ENCODE assay signal across 9 mouse cellular contexts in the genomic region with DNA sequence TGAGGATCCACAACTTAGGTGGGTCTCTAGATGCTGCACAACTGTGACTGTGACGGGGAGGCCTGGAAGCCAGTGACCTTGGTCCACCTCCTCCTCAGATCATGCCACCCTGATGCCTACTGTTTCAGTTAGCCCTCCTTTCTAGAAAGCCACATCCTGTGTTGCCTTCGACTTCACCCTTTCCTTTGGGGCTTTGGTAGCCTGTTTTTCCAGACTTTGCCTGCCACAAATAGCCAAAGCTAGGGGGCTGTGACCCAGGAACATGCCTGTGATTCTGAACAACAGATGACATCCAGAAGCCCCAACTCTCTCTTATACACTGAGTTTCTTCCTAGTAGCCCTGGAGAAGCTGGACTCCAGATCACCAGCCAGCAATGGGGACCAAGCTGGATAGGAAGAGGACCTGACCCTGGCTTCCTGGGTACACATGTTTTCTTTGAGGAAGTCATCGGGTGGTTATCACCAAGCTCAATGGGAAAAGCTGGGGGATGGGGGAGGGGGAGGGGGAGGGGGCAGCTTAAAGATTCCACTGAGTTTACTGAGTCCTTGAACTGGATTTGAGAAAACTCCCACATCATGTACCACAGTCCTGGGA. TPM values are rescaled to one million over a fixed set of nuclear protein-coding genes. Genes with fewer than 3 reads are reported as not detected.
DNase-seq lines count a peak whose midpoint lies in the region; ATAC-seq lines count a peak whose summit lies in the region.
"Had no signal": no experiment of that assay in that cellular context is flagged by ENCODE, and none has a peak within 500 bp of the region (broad histone marks: within the 10 kb centered on the region; RNA-seq: fewer than 3 reads in every experiment).

No protein-coding gene starts in this region.

- WGBS in heart, embryonic 13.5 days: 48% methylated on average over 3 of the region's 3 CpGs
- 75% methylated on average over 3 of the region's 3 CpGs for whole genome bisulfite sequencing in midbrain, embryonic 12.5 days
- whole genome bisulfite sequencing in midbrain, embryonic 14.5 days: 79% methylated on average over 3 of the region's 3 CpGs
- WGBS in intestine, embryonic 15.5 days: 63% methylated on average over 3 of the region's 3 CpGs
- 65% methylated on average over 3 of the region's 3 CpGs for WGBS in stomach, embryonic 14.5 days

- peak overlapping the region; percentile 99 for H3K4me2 ChIP-seq in heart, embryonic 13.5 days
- H3K4me2 ChIP-seq in midbrain, embryonic 12.5 days (replicated peaks): peak overlapping the region; percentile 21; the same call in 1 of the 2 replicates
- H3K4me2 ChIP-seq in midbrain, embryonic 14.5 days (ENCODE audit: low read length): no peak overlapping the region
- peak overlapping the region; percentile 80 for H3K4me2 ChIP-seq in intestine, embryonic 15.5 days (replicated peaks)
- H3K4me2 ChIP-seq in stomach, embryonic 14.5 days (replicated peaks; ENCODE audit: low read depth, low read length): peak overlapping the region; percentile 97

- peaks cover 62% of the 10 kb centered on the region for H3K4me1 ChIP-seq in heart, embryonic 13.5 days
- peaks cover 17% of the 10 kb centered on the region for H3K4me1 ChIP-seq in midbrain, embryonic 12.5 days
- H3K4me1 ChIP-seq in midbrain, embryonic 14.5 days (ENCODE audit: control insufficient read depth, insufficient read depth, low read length): peaks cover 17% of the 10 kb centered on the region
- peaks cover 48% of the 10 kb centered on the region for H3K4me1 ChIP-seq in intestine, embryonic 15.5 days (replicated peaks)
- peaks cover 30% of the 10 kb centered on the region for H3K4me1 ChIP-seq in stomach, embryonic 14.5 days (ENCODE audit: control insufficient read depth, insufficient read depth, low read length)

- H3K27me3 ChIP-seq in heart, embryonic 13.5 days (replicated peaks): no peaks in the 10 kb centered on the region
- H3K27me3 ChIP-seq in midbrain, embryonic 12.5 days: peaks cover 28% of the 10 kb centered on the region
- no peaks in the 10 kb centered on the region for H3K27me3 ChIP-seq in midbrain, embryonic 14.5 days (ENCODE audit: control insufficient read depth, insufficient read depth, low read length)
- no peaks in the 10 kb centered on the region for H3K27me3 ChIP-seq in intestine, embryonic 15.5 days (replicated peaks)
- no peaks in the 10 kb centered on the region for H3K27me3 ChIP-seq in stomach, embryonic 14.5 days (ENCODE audit: control insufficient read depth, insufficient read depth, low read length)

- peak overlapping the region; percentile 84 for H3K27ac ChIP-seq in heart, embryonic 13.5 days (replicated peaks)
- H3K27ac ChIP-seq in midbrain, embryonic 12.5 days (replicated peaks): no peak overlapping the region
- H3K27ac ChIP-seq in midbrain, embryonic 14.5 days (replicated peaks; ENCODE audit: low read depth, low read length): no peak overlapping the region
- H3K27ac ChIP-seq in intestine, embryonic 15.5 days: peak overlapping the region; percentile 42; the same call in 1 of the 2 replicates
- H3K27ac ChIP-seq in stomach, embryonic 14.5 days (ENCODE audit: low read length): peak overlapping the region; percentile 58; the same call in 1 of the 2 replicates

- ATAC-seq in heart, embryonic 13.5 days (ENCODE audit: extremely low read depth, insufficient number of reproducible peaks, low FRiP score, low TSS enrichment): no peak
- ATAC-seq in midbrain, embryonic 12.5 days (ENCODE audit: low FRiP score, low read depth): no peak
- ATAC-seq in midbrain, embryonic 14.5 days (ENCODE audit: low FRiP score, low TSS enrichment): no peak
- no peak for ATAC-seq in intestine, embryonic 15.5 days
- no peak for ATAC-seq in stomach, embryonic 14.5 days (ENCODE audit: insufficient number of reproducible peaks, insufficient read depth, low FRiP score, low read depth)
- ATAC-seq in granulocyte monocyte progenitor cell, adult 5-6 weeks (replicated peaks; ENCODE audit: poor library complexity, severe bottlenecking): no peak
- ATAC-seq: Patski had no signal

- peak overlapping the region; percentile 80 for H3K9ac ChIP-seq in heart, embryonic 13.5 days
- no peak overlapping the region for H3K9ac ChIP-seq in midbrain, embryonic 12.5 days (replicated peaks)
- no peak overlapping the region for H3K9ac ChIP-seq in midbrain, embryonic 14.5 days (replicated peaks; ENCODE audit: low read length)
- no peak overlapping the region for H3K9ac ChIP-seq in intestine, embryonic 15.5 days
- 0 out of 2 replicates have a peak overlapping the region, but pooled peaks have one; percentile 11 for H3K9ac ChIP-seq in stomach, embryonic 14.5 days (replicated peaks; ENCODE audit: low read depth, low read length)

- H3K4me3 ChIP-seq in heart, embryonic 13.5 days: peak overlapping the region; percentile 95
- H3K4me3 ChIP-seq in midbrain, embryonic 12.5 days: no peak overlapping the region
- no peak overlapping the region for H3K4me3 ChIP-seq in midbrain, embryonic 14.5 days (replicated peaks; ENCODE audit: low read depth, low read length)
- H3K4me3 ChIP-seq in intestine, embryonic 15.5 days (replicated peaks): peak overlapping the region; percentile 30; the same call in 1 of the 2 replicates
- H3K4me3 ChIP-seq in stomach, embryonic 14.5 days (ENCODE audit: low read depth, low read length): peak overlapping the region; percentile 94

- DNase-seq in heart, adult 9 months (ENCODE audit: low spot score in 2 of 2): no peak
- DNase-seq in midbrain, embryonic 14.5 days: no peak
- DNase-seq in gastrocnemius, postnatal 25 days: no peak

- H3K36me3 ChIP-seq in heart, embryonic 13.5 days: peaks cover 4% of the 10 kb centered on the region; the same call in 1 of the 2 replicates
- H3K36me3 ChIP-seq in midbrain, embryonic 12.5 days: no peaks in the 10 kb centered on the region
- H3K36me3 ChIP-seq in midbrain, embryonic 14.5 days (ENCODE audit: control insufficient read depth, insufficient read depth, low read length): no peaks in the 10 kb centered on the region
- no peaks in the 10 kb centered on the region for H3K36me3 ChIP-seq in intestine, embryonic 15.5 days
- H3K36me3 ChIP-seq in stomach, embryonic 14.5 days (ENCODE audit: control insufficient read depth, insufficient read depth, low read length): no peaks in the 10 kb centered on the region

- no peaks in the 10 kb centered on the region for H3K9me3 ChIP-seq in heart, embryonic 13.5 days
- H3K9me3 ChIP-seq in midbrain, embryonic 12.5 days: no peaks in the 10 kb centered on the region
- no peaks in the 10 kb centered on the region for H3K9me3 ChIP-seq in midbrain, embryonic 14.5 days (ENCODE audit: control insufficient read depth, low read length)
- no peaks in the 10 kb centered on the region for H3K9me3 ChIP-seq in intestine, embryonic 15.5 days
- H3K9me3 ChIP-seq in stomach, embryonic 14.5 days (ENCODE audit: control insufficient read depth, low read depth, low read length): no peaks in the 10 kb centered on the region

RNA-seq across cellular contexts. Expression of a gene that starts 11.0 kb away (rescaled TPM):
- polyA plus RNA-seq in heart, embryonic 13.5 days (2015; fragmentation: Nextera tagmentation; extraction: Ambion mirVana): 37.9 and 43.4 TPM in 2 replicates
- 24.5 and 26.1 TPM in 2 replicates for polyA plus RNA-seq in midbrain, embryonic 12.5 days (2016; fragmentation: Nextera tagmentation; extraction: Ambion mirVana)
- polyA plus RNA-seq in midbrain, embryonic 14.5 days (2014; fragmentation: Nextera tagmentation; extraction: Ambion mirVana): 27.5 and 32.0 TPM in 2 replicates
- 60.3 and 76.1 TPM in 2 replicates for polyA plus RNA-seq in intestine, embryonic 15.5 days (2015; fragmentation: Nextera tagmentation; extraction: Ambion mirVana)
- polyA plus RNA-seq in stomach, embryonic 14.5 days (2014; fragmentation: Nextera tagmentation; extraction: Ambion mirVana): 45.4 and 47.9 TPM in 2 replicates
- total RNA-seq in gastrocnemius, postnatal 25 days (2021): 10 to 100 TPM; 32.3 to 34.8 TPM
- 115 and 135 TPM in 2 replicates for total RNA-seq in granulocyte monocyte progenitor cell, adult 5-6 weeks (2014; fragmentation: Nextera tagmentation)
- 75.7 and 89.4 TPM in 2 replicates for total RNA-seq in granulocyte monocyte progenitor cell, adult 5-6 weeks (2017)

RNA-seq across cellular contexts. Expression of a gene that starts 19.2 kb away (rescaled TPM):
- polyA plus RNA-seq in heart, embryonic 13.5 days (2015; fragmentation: Nextera tagmentation; extraction: Ambion mirVana): 1.6 and 2.2 TPM in 2 replicates
- polyA plus RNA-seq in midbrain, embryonic 12.5 days (2016; fragmentation: Nextera tagmentation; extraction: Ambion mirVana): 0.37 TPM in 2 replicates
- 0.14 and 0.26 TPM in 2 replicates for polyA plus RNA-seq in midbrain, embryonic 14.5 days (2014; fragmentation: Nextera tagmentation; extraction: Ambion mirVana)
- 0.44 and 0.73 TPM in 2 replicates for polyA plus RNA-seq in intestine, embryonic 15.5 days (2015; fragmentation: Nextera tagmentation; extraction: Ambion mirVana)
- 1.2 and 1.4 TPM in 2 replicates for polyA plus RNA-seq in stomach, embryonic 14.5 days (2014; fragmentation: Nextera tagmentation; extraction: Ambion mirVana)
- total RNA-seq in gastrocnemius, postnatal 25 days (2021): not detected
- not detected in 2 replicates for total RNA-seq in granulocyte monocyte progenitor cell, adult 5-6 weeks (2014; fragmentation: Nextera tagmentation)
- 0.21 TPM in 1 of 2 replicates, not detected in the other for total RNA-seq in granulocyte monocyte progenitor cell, adult 5-6 weeks (2017)

RNA-seq across cellular contexts. Expression of a gene that starts 32.6 kb away (rescaled TPM):
- polyA plus RNA-seq in heart, embryonic 13.5 days (2015; fragmentation: Nextera tagmentation; extraction: Ambion mirVana): 603 and 654 TPM in 2 replicates
- 672 and 763 TPM in 2 replicates for polyA plus RNA-seq in midbrain, embryonic 12.5 days (2016; fragmentation: Nextera tagmentation; extraction: Ambion mirVana)
- polyA plus RNA-seq in midbrain, embryonic 14.5 days (2014; fragmentation: Nextera tagmentation; extraction: Ambion mirVana): 131 and 196 TPM in 2 replicates
- polyA plus RNA-seq in intestine, embryonic 15.5 days (2015; fragmentation: Nextera tagmentation; extraction: Ambion mirVana): 534 and 652 TPM in 2 replicates
- polyA plus RNA-seq in stomach, embryonic 14.5 days (2014; fragmentation: Nextera tagmentation; extraction: Ambion mirVana): 1,102 and 1,256 TPM in 2 replicates
- total RNA-seq in gastrocnemius, postnatal 25 days (2021): 1 to 10 TPM; 3.3 to 3.4 TPM
- 1.3 and 4.1 TPM in 2 replicates for total RNA-seq in granulocyte monocyte progenitor cell, adult 5-6 weeks (2014; fragmentation: Nextera tagmentation)
- total RNA-seq in granulocyte monocyte progenitor cell, adult 5-6 weeks (2017): not detected in 2 replicates

RNA-seq across cellular contexts. Expression of a gene that starts 37.7 kb away (rescaled TPM):
- polyA plus RNA-seq in heart, embryonic 13.5 days (2015; fragmentation: Nextera tagmentation; extraction: Ambion mirVana): not detected in 2 replicates
- 0.31 and 0.56 TPM in 2 replicates for polyA plus RNA-seq in midbrain, embryonic 12.5 days (2016; fragmentation: Nextera tagmentation; extraction: Ambion mirVana)
- 0.34 and 0.65 TPM in 2 replicates for polyA plus RNA-seq in midbrain, embryonic 14.5 days (2014; fragmentation: Nextera tagmentation; extraction: Ambion mirVana)
- 0.23 and 0.25 TPM in 2 replicates for polyA plus RNA-seq in intestine, embryonic 15.5 days (2015; fragmentation: Nextera tagmentation; extraction: Ambion mirVana)
- 0.17 TPM in 1 of 2 replicates, not detected in the other for polyA plus RNA-seq in stomach, embryonic 14.5 days (2014; fragmentation: Nextera tagmentation; extraction: Ambion mirVana)
- not detected for total RNA-seq in gastrocnemius, postnatal 25 days (2021)
- not detected in 2 replicates for total RNA-seq in granulocyte monocyte progenitor cell, adult 5-6 weeks (2014; fragmentation: Nextera tagmentation)
- total RNA-seq in granulocyte monocyte progenitor cell, adult 5-6 weeks (2017): 0.26 TPM in 1 of 2 replicates, not detected in the other
- polyA plus RNA-seq: Patski had no signal

RNA-seq across cellular contexts. Expression of a gene that starts 59.6 kb away (rescaled TPM):
- 6.9 and 9.0 TPM in 2 replicates for polyA plus RNA-seq in heart, embryonic 13.5 days (2015; fragmentation: Nextera tagmentation; extraction: Ambion mirVana)
- 2.5 TPM in 2 replicates for polyA plus RNA-seq in midbrain, embryonic 12.5 days (2016; fragmentation: Nextera tagmentation; extraction: Ambion mirVana)
- 0.69 and 2.0 TPM in 2 replicates for polyA plus RNA-seq in midbrain, embryonic 14.5 days (2014; fragmentation: Nextera tagmentation; extraction: Ambion mirVana)
- polyA plus RNA-seq in intestine, embryonic 15.5 days (2015; fragmentation: Nextera tagmentation; extraction: Ambion mirVana): 16.8 and 18.7 TPM in 2 replicates
- 33.2 and 35.2 TPM in 2 replicates for polyA plus RNA-seq in stomach, embryonic 14.5 days (2014; fragmentation: Nextera tagmentation; extraction: Ambion mirVana)
- total RNA-seq in gastrocnemius, postnatal 25 days (2021): 10 to 100 TPM in 1 of 2 experiments, 1 to 10 TPM in 1; 8.0 to 10.3 TPM
- 1.1 and 2.2 TPM in 2 replicates for total RNA-seq in granulocyte monocyte progenitor cell, adult 5-6 weeks (2014; fragmentation: Nextera tagmentation)
- 0.69 TPM in 1 of 2 replicates, not detected in the other for total RNA-seq in granulocyte monocyte progenitor cell, adult 5-6 weeks (2017)

Comparison
In these comparisons a context has a peak if more than half of its experiments do, and no peak if none do; other contexts are left out.
1. H3K27ac ChIP-seq: peak in heart, embryonic 13.5 days (single experiment), intestine, embryonic 15.5 days (single experiment) and stomach, embryonic 14.5 days (single experiment); none in midbrain, embryonic 12.5 days (single experiment) and midbrain, embryonic 14.5 days (single experiment).
2. H3K4me3 ChIP-seq: peak in heart, embryonic 13.5 days (single experiment), intestine, embryonic 15.5 days (single experiment) and stomach, embryonic 14.5 days (single experiment); none in midbrain, embryonic 12.5 days (single experiment) and midbrain, embryonic 14.5 days (single experiment).
3. H3K9ac ChIP-seq: peak in heart, embryonic 13.5 days (single experiment) and stomach, embryonic 14.5 days (single experiment); none in midbrain, embryonic 12.5 days (single experiment), midbrain, embryonic 14.5 days (single experiment) and intestine, embryonic 15.5 days (single experiment).